Mouse (Mus musculus) cerebellum, adult 2 months (tissue): ENCODE measurements at regions not wholly inside any gene's neighbourhood (a gene's known extent, or its start where the extent isn't known, plus 50 kb on each side); places are given as distances from the start of the nearest gene placed in this dataset.
A peak's percentile ranks its signal among the peaks of the same experiment; 100 is the strongest.

Experiments
- DNase-seq, 2 experiments: peaks; one replicate each; pipeline ENCODE4 v3.0.0; 2021
- H3K27ac ChIP-seq: fragments of 200-500 bp; 2 replicates; pipeline ENCODE4 v1.5.1; 2012; ENCODE audit warnings: low read length, control low read depth, inconsistent platforms; ENCODE audit not compliant: insufficient read depth
- H3K27me3 ChIP-seq: fragments of 200-500 bp; 2 replicates; pipeline ENCODE4 v1.6.1; 2012; ENCODE audit warnings: inconsistent platforms, mild to moderate bottlenecking, low read length, moderate library complexity; ENCODE audit not compliant: control insufficient read depth, insufficient read depth
- H3K4me1 ChIP-seq: fragments of 200-500 bp; 2 replicates; pipeline ENCODE4 v1.6.1; 2011; ENCODE audit warnings: low read length; ENCODE audit not compliant: control insufficient read depth, insufficient read depth
- H3K4me3 ChIP-seq: fragments of 200-500 bp; replicated peaks from 2 replicates; pipeline ENCODE3; 2011; ENCODE audit warnings: mild to moderate bottlenecking, low read depth, low read length, control low read depth; ENCODE audit not compliant: insufficient read depth
- CTCF ChIP-seq: fragments of 200-500 bp; IDR thresholded peaks from 2 replicates; pipeline ENCODE4 v1.5.1; 2011; ENCODE audit warnings: low read depth, mild to moderate bottlenecking, control low read depth, low read length, moderate library complexity, borderline replicate concordance; ENCODE audit not compliant: insufficient read depth
- POLR2A ChIP-seq: fragments of 200-500 bp; IDR thresholded peaks from 2 replicates; pipeline ENCODE4 v1.6.1; 2011; ENCODE audit warnings: low read length, control low read depth, borderline replicate concordance; ENCODE audit not compliant: insufficient read depth
- WGBS: fragments of 180-500 bp; shearing (Covaris S2); methylation state at CpG from one replicate; pipeline ENCODE4 v1.1.7; 2018; 5-methylcytosine and 5-hydroxymethylcytosine counted together

DNA sequence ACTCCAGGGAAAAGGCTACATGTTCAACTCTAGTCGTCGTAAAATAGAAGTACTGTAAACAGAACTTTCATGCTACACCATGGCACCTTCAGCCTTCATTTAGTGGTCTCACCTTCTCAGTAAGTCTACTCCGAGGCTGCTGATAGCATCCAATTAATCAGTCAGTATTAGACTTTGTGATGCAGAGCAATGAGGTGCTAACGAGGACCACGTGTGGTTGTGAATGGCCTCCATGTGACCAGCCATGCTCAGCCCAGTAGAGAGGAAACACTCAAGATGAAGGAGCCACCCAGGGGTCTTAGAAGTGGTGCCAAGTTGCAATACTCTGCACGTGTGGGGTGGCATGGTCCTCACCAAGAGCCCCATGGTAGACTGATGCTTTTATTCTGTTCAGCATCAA is 112.2 kb upstream of the Nt5e start:
- Histone ChIP-seq H3K27ac (no peak overlapping the region), H3K4me1 (no peaks in the 10 kb centered on the region), H3K27me3 (no peaks in the 10 kb centered on the region), H3K4me3 (no peak overlapping the region)
- WGBS, result 73% methylated on average over 6 of the region's 6 CpGs
- TF ChIP-seq POLR2A (no peak), CTCF (no peak)
- no peak for DNase-seq

DNA sequence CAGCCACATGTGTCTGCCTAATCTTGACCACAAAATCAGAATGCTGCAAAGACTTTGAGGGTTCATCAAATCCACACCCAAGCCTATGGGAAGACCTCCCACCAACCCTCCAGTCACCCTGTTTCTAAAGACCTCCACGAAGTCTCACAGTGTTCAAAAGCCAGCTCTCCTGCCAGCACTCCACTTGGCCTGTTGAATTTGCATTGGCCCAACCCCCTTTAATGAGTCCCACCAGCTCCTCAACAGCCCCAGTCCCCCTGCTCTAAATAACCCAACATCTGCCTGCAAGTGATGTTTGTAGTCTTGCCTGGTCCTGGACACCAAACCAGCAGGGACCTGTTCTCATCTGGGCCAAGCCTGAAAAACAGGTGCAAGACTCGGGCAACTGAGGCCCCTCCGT is 106.6 kb upstream of the Nt5e start:
- no peak for DNase-seq

GRCm38 (mm10) chr9:88221276-88221675 is 105.7 kb upstream of the Nt5e start:
- Histone ChIP-seq H3K4me3 (no peak overlapping the region), H3K27me3 (no peaks in the 10 kb centered on the region), H3K27ac (no peak overlapping the region), H3K4me1 (no peaks in the 10 kb centered on the region)
- DNase-seq, result no peak
- no peak for TF ChIP-seq POLR2A
- no peak for TF ChIP-seq CTCF
- 70% methylated on average over 14 of the region's 14 CpGs for WGBS

More for the DNA sequence above, 106.6 kb upstream of the Nt5e start:
- WGBS, result 61% methylated on average over 3 of the region's 3 CpGs
- no peak overlapping the region for H3K27ac ChIP-seq
- H3K4me3 ChIP-seq, result no peak overlapping the region
- H3K27me3 ChIP-seq, result no peaks in the 10 kb centered on the region
- TF ChIP-seq CTCF (no peak), POLR2A (no peak)
- no peaks in the 10 kb centered on the region for H3K4me1 ChIP-seq

DNA sequence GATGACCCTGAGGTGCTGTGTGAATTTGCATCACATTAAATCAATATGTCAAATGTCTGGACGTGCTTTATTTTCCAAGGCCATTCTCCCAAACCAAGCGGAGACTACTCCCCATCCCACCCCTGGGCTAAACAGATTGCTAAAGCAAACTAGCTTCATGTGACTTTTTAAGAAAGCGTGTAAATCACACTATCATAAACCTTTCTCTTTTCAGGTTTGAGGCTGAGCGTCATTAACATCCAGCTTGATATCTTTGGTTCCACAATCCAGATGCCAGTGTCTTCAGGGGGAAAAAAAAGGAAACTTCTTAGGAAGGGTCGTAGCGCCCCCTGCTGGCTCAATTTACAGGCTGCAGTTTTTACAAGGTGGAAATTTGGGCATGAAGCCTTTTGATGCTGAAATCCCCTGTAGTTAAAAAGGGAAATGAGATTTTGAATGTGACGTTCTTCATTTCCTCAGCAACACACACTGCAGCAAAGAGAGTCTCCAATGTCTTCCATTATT is 105.1 kb upstream of the Nt5e start:
- peak; percentile 49; the same call in 1 of the 2 replicates for TF ChIP-seq CTCF
- no peak for TF ChIP-seq POLR2A
- Histone ChIP-seq H3K27me3 (no peaks in the 10 kb centered on the region), H3K4me1 (no peaks in the 10 kb centered on the region), H3K4me3 (no peak overlapping the region), H3K27ac (no peak overlapping the region)
- DNase-seq, result peak; percentile 8 to 35
- 17% methylated on average over 7 of the region's 7 CpGs for WGBS

DNA sequence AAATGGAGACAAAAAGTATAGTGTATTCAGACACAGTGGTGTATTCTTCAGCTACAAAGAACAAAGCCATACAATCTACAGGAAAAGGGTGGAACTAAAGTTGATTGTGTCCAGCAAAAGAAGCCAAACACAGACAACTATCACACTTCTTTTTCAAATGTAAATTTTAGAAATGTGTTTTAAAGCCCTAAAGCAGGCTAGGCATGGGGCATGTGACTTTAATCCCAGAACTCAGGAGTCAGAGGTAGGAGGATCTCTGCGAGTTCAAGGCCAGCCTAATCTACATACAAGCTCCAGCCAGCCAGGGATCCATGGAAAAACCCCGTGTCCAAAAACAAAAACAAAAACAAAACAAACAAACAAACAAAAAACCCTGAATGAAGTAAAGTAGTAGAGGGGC is 89.9 kb upstream of the Nt5e start:
- no peak overlapping the region for H3K4me3 ChIP-seq
- DNase-seq, result no peak
- 84% methylated on average over 2 of the region's 2 CpGs for WGBS
- H3K27ac ChIP-seq, result no peak overlapping the region
- H3K27me3 ChIP-seq, result no peaks in the 10 kb centered on the region
- no peak for TF ChIP-seq CTCF
- TF ChIP-seq POLR2A, result no peak
- no peaks in the 10 kb centered on the region for H3K4me1 ChIP-seq

DNA sequence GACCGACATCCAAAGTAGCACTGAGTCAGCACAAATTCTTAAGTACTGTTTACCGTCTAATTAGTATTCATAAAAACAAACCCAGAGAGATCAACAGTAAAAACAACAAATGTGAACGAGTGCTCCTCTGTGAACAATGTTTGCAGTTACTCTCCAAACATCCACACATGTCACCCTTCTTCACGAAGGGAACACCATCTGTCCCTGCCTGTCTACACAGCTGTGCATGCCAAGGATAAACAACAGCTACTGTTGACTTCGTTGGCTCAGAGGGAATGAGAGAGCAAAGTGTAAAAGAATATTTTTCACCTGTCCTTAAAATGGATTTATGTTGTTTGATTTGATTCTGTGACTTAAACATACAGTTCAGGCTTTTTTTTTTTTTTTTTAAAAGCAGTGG is 88.7 kb upstream of the Nt5e start:
- Histone ChIP-seq H3K4me1 (no peaks in the 10 kb centered on the region), H3K27me3 (no peaks in the 10 kb centered on the region), H3K27ac (no peak overlapping the region), H3K4me3 (no peak overlapping the region)
- DNase-seq, result no peak
- WGBS, result 40% methylated on average over 5 of the region's 5 CpGs
- no peak for TF ChIP-seq POLR2A
- TF ChIP-seq CTCF, result no peak

GRCm38 (mm10) chr9:88240740-88241139 is 86.3 kb upstream of the Nt5e start:
- Histone ChIP-seq H3K27ac (no peak overlapping the region), H3K4me1 (no peaks in the 10 kb centered on the region), H3K4me3 (no peak overlapping the region), H3K27me3 (no peaks in the 10 kb centered on the region)
- 50% methylated on average over 4 of the region's 4 CpGs for WGBS
- no peak for TF ChIP-seq CTCF
- no peak for TF ChIP-seq POLR2A
- DNase-seq, result no peak

- TF ChIP-seq POLR2A (no peak), CTCF (peak; percentile 69; the same call in 1 of the 2 replicates)
- H3K27me3 ChIP-seq, result no peaks in the 10 kb centered on the region
- H3K4me3 ChIP-seq, result peak overlapping the region; percentile 3
- H3K4me1 ChIP-seq, result no peaks in the 10 kb centered on the region
- 3% methylated on average over 18 of the region's 18 CpGs for WGBS
- no peak overlapping the region for H3K27ac ChIP-seq
- peak; percentile 75 to 81 for DNase-seq
These were observed 85.6 kb upstream of the Nt5e start for GRCm38 (mm10) chr9:88241203-88241995.
